Mouse (Mus musculus): ENCODE data around the gene Camkk2.

GRCm38 (mm10) chr5:122693431-122694207, 85.6 kb downstream of the Camkk2 start:
- no peak for TF ChIP-seq CTCF (IDR thresholded peaks at IDR 0.05; ENCODE audit: borderline replicate concordance, insufficient read depth, low read depth, low read length)
- no peak for TF ChIP-seq POLR2A (IDR thresholded peaks at IDR 0.05; ENCODE audit: borderline replicate concordance, insufficient read depth, low read length)
